Mouse (Mus musculus) adrenal gland, postnatal 0 days (tissue): ENCODE results near the gene Olfr550. TPM values are rescaled to one million over a fixed set of nuclear protein-coding genes. Genes with fewer than 3 reads are reported as not detected.

Source experiments
- polyA plus RNA-seq: library from polyadenylated mRNA; unstranded; fragments of >200 nt; fragmentation: Nextera tagmentation; extraction: Ambion mirVana; gene quantifications from 2 replicates; pipeline ENCODE4 v1.2.1, GENCODE M21; 2015

Olfr550 gene
- not detected in 2 replicates for polyA plus RNA-seq

GRCm38 (mm10) chr7:102571142-102571541 is at the start of gene Olfr550:
TSS of gene Olfr550 (plus strand) at chr7:102571442.

GRCm38 (mm10) chr7:102534449-102534848 is 36.8 kb upstream of the Olfr550 start, which contains the start of gene Olfr547:
TSS of gene Olfr547 (plus strand) at chr7:102534749.

GRCm38 (mm10) chr7:102540596-102540995 is 30.6 kb upstream of the Olfr550 start, which contains the start of gene Olfr548-ps1:
TSS of gene Olfr548-ps1 (plus strand) at chr7:102540896.

GRCm38 (mm10) chr7:102549570-102549969 is 21.7 kb upstream of the Olfr550 start, which contains the start of gene Olfr549:
TSS of gene Olfr549 (plus strand) at chr7:102549870.

GRCm38 (mm10) chr7:102564999-102565997 is 5.9 kb upstream of the Olfr550 start, which contains the start of gene Trim21:
TSS of gene Trim21 (minus strand) at chr7:102565486.

GRCm38 (mm10) chr7:102591786-102592185 is 20.5 kb downstream of the Olfr550 start, which contains the start of gene Olfr551:
TSS of gene Olfr551 (minus strand) at chr7:102591886.

GRCm38 (mm10) chr7:102597378-102598031 is 26.3 kb downstream of the Olfr550 start, which contains the start of gene Olfr552:
TSS of gene Olfr552 (plus strand) at chr7:102597770.

GRCm38 (mm10) chr7:102618118-102618517 is 46.9 kb downstream of the Olfr550 start, which contains the start of gene Olfr553:
TSS of gene Olfr553 (minus strand) at chr7:102618218.

Other genes with a start within 250 kb of the Olfr550 start
- 43.2 and 47.8 TPM in 2 replicates for gene Rrm1, start 129.7 kb upstream of the Olfr550 start, polyA plus RNA-seq
- gene Olfr543, start 89.8 kb upstream of the Olfr550 start, polyA plus RNA-seq: not detected in 2 replicates
- gene Olfr544, start 83.1 kb upstream of the Olfr550 start, polyA plus RNA-seq: 0.08 TPM in 1 of 2 replicates, not detected in the other
- gene Olfr545, start 71.9 kb upstream of the Olfr550 start, polyA plus RNA-seq: not detected in 2 replicates
- gene Olfr547, start 36.7 kb upstream of the Olfr550 start, polyA plus RNA-seq: not detected in 2 replicates
- not detected in 2 replicates for gene Olfr548-ps1, start 30.5 kb upstream of the Olfr550 start, polyA plus RNA-seq
- not detected in 2 replicates for gene Olfr549, start 21.6 kb upstream of the Olfr550 start, polyA plus RNA-seq
- gene Trim21, start 6.0 kb upstream of the Olfr550 start, polyA plus RNA-seq: 0.90 and 1.3 TPM in 2 replicates
- not detected in 2 replicates for gene Olfr551, start 20.4 kb downstream of the Olfr550 start, polyA plus RNA-seq
- gene Olfr552, start 26.3 kb downstream of the Olfr550 start, polyA plus RNA-seq: not detected in 2 replicates
- not detected in 2 replicates for gene Olfr553, start 46.8 kb downstream of the Olfr550 start, polyA plus RNA-seq
- gene Olfr554, start 67.0 kb downstream of the Olfr550 start, polyA plus RNA-seq: not detected in 2 replicates
- not detected in 2 replicates for gene Olfr555, start 87.4 kb downstream of the Olfr550 start, polyA plus RNA-seq
- not detected in 2 replicates for gene Olfr556, start 93.5 kb downstream of the Olfr550 start, polyA plus RNA-seq
- 9.6 and 9.9 TPM in 2 replicates for gene Trim68, start 115.9 kb downstream of the Olfr550 start, polyA plus RNA-seq
- not detected in 2 replicates for gene Olfr557, start 124.5 kb downstream of the Olfr550 start, polyA plus RNA-seq
- 0.25 and 0.54 TPM in 2 replicates for gene Olfr558, start 130.8 kb downstream of the Olfr550 start, polyA plus RNA-seq
- gene Olfr33, start 147.6 kb downstream of the Olfr550 start, polyA plus RNA-seq: not detected in 2 replicates
- gene Olfr559, start 156.0 kb downstream of the Olfr550 start, polyA plus RNA-seq: not detected in 2 replicates
- not detected in 2 replicates for gene Olfr560, start 187.9 kb downstream of the Olfr550 start, polyA plus RNA-seq
- gene Olfr78, start 188.0 kb downstream of the Olfr550 start, polyA plus RNA-seq: 1.7 and 8.6 TPM in 2 replicates
- not detected in 2 replicates for gene Olfr561, start 199.8 kb downstream of the Olfr550 start, polyA plus RNA-seq
- not detected in 2 replicates for gene Olfr564, start 232.0 kb downstream of the Olfr550 start, polyA plus RNA-seq